36 mouse cellular contexts compared by ENCODE assay signal in the genomic region with DNA sequence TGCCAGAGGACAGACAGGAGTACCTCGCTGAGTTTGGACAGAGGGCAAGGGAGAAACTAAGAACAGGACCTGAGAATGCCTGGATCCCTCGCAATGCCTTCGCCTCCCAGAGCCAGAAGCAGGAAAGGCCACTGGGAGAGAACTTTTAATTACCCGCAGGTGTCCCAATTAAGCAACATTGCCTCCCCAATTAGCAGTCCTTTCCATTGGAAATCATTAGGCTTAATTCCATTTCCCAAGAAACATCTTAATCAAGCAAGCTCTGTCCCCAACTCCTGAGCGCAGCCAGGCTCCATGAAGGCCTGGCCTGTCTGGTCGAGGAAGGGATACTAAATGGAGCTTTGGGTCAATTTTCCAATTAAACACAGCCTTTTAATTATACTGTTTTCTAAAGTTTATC. TPM values are rescaled to one million over a fixed set of nuclear protein-coding genes. Genes with fewer than 3 reads are reported as not detected.
"Had no signal": no experiment of that assay in that cellular context is flagged by ENCODE, and none has a peak within 500 bp of the region (broad histone marks: within the 10 kb centered on the region; RNA-seq: fewer than 3 reads in every experiment).

No protein-coding gene starts in this region.

- H3K4me1 ChIP-seq: limb, embryonic 12.5 days; limb, embryonic 13.5 days; limb, embryonic 15.5 days; liver, embryonic 12.5 days; liver, embryonic 13.5 days; liver, embryonic 15.5 days; lung, embryonic 15.5 days; megakaryocyte, embryonic 14.5 days; midbrain, embryonic 10.5 days; midbrain, embryonic 13.5 days; midbrain, embryonic 15.5 days had no signal

- ATAC-seq: liver, embryonic 12.5 days; liver, postnatal 0 days; lung, postnatal 0 days; midbrain, embryonic 13.5 days; midbrain, embryonic 15.5 days; midbrain, embryonic 16.5 days had no signal

- H3K9me3 ChIP-seq: limb, embryonic 10.5 days; limb, embryonic 12.5 days; limb, embryonic 13.5 days; limb, embryonic 15.5 days; liver, embryonic 12.5 days; liver, embryonic 13.5 days; liver, embryonic 15.5 days; lung, embryonic 15.5 days; midbrain, embryonic 10.5 days; midbrain, embryonic 12.5 days; midbrain, embryonic 13.5 days; midbrain, embryonic 15.5 days had no signal

- H3K27ac ChIP-seq: limb, embryonic 10.5 days; limb, embryonic 12.5 days; limb, embryonic 13.5 days; limb, embryonic 15.5 days; liver, embryonic 12.5 days; liver, embryonic 13.5 days; liver, embryonic 14.5 days; liver, embryonic 15.5 days; lung, embryonic 15.5 days; macrophage; midbrain, embryonic 10.5 days; midbrain, embryonic 12.5 days; midbrain, embryonic 13.5 days; midbrain, embryonic 15.5 days had no signal

- H3K4me2 ChIP-seq: limb, embryonic 12.5 days; limb, embryonic 13.5 days; limb, embryonic 15.5 days; liver, embryonic 11.5 days; liver, embryonic 12.5 days; liver, embryonic 13.5 days; liver, embryonic 15.5 days; lung, embryonic 14.5 days; lung, embryonic 15.5 days; midbrain, embryonic 11.5 days; midbrain, embryonic 12.5 days; midbrain, embryonic 13.5 days; midbrain, embryonic 15.5 days had no signal

- H3K36me3 ChIP-seq: limb, embryonic 10.5 days; limb, embryonic 12.5 days; limb, embryonic 13.5 days; limb, embryonic 15.5 days; liver, embryonic 12.5 days; liver, embryonic 13.5 days; liver, embryonic 15.5 days; lung, embryonic 15.5 days; midbrain, embryonic 10.5 days; midbrain, embryonic 12.5 days; midbrain, embryonic 13.5 days; midbrain, embryonic 15.5 days had no signal

- H3K27me3 ChIP-seq: limb, embryonic 12.5 days; limb, embryonic 13.5 days; limb, embryonic 15.5 days; liver, embryonic 12.5 days; liver, embryonic 13.5 days; liver, embryonic 15.5 days; lung, embryonic 15.5 days; megakaryocyte, embryonic 14.5 days; midbrain, embryonic 12.5 days; midbrain, embryonic 13.5 days; midbrain, embryonic 15.5 days had no signal

- H3K4me3 ChIP-seq: limb, embryonic 10.5 days; limb, embryonic 12.5 days; limb, embryonic 13.5 days; limb, embryonic 15.5 days; liver, embryonic 12.5 days; liver, embryonic 13.5 days; liver, embryonic 15.5 days; lung, embryonic 15.5 days; megakaryocyte, embryonic 14.5 days; midbrain, embryonic 10.5 days; midbrain, embryonic 12.5 days; midbrain, embryonic 13.5 days; midbrain, embryonic 15.5 days; myocyte had no signal

- DNase-seq: left cerebral cortex, postnatal 4 days; liver; liver, embryonic 13.5 days; liver, postnatal 0 days; lung, adult 18-20 months; lung, adult 2 months; lung, embryonic 14.5 days; lung, postnatal 10 days; lung, postnatal 14 days; lung, postnatal 36 days; lung, postnatal 4 days; midbrain, embryonic 14.5 days had no signal

- H3K9ac ChIP-seq: limb, embryonic 12.5 days; limb, embryonic 13.5 days; limb, embryonic 15.5 days; liver, embryonic 12.5 days; liver, embryonic 13.5 days; liver, embryonic 14.5 days; liver, embryonic 15.5 days; liver, postnatal 0 days; lung, embryonic 14.5 days; lung, embryonic 15.5 days; midbrain, embryonic 12.5 days; midbrain, embryonic 13.5 days; midbrain, embryonic 15.5 days had no signal

RNA-seq across cellular contexts. Expression of gene Spock1, which starts 57.5 kb away (rescaled TPM):
- total RNA-seq: liver, adult 2 months; megakaryocyte progenitor cell, adult 5-6 weeks; megakaryocyte, adult 5-6 weeks; megakaryocyte-erythroid progenitor cell, adult 5-6 weeks; monocyte, adult 5-6 weeks had no signal
- polyA plus RNA-seq: liver, adult 2 months; liver, postnatal 0 days; lung, embryonic 14.5 days; macrophage had no signal
